Comparison of ENCODE assay signal across 37 mouse cellular contexts in genomic region chr2:132902056-132902455, GRCm38 (mm10). TPM values are rescaled to one million over a fixed set of nuclear protein-coding genes. Genes with fewer than 3 reads are reported as not detected.
DNase-seq lines count a peak whose midpoint lies in the region; ATAC-seq and TF ChIP-seq lines count a peak whose summit lies in the region.
"Had no signal": no experiment of that assay in that cellular context is flagged by ENCODE, and none has a peak within 500 bp of the region (broad histone marks: within the 10 kb centered on the region; RNA-seq: fewer than 3 reads in every experiment).

No protein-coding gene starts in this region.

- H3K9ac ChIP-seq in hindbrain, embryonic 13.5 days, result no peak overlapping the region
- no peak overlapping the region for H3K9ac ChIP-seq in hindbrain, embryonic 14.5 days
- H3K9ac ChIP-seq in neural tube, embryonic 13.5 days, result no peak overlapping the region
- H3K9ac ChIP-seq in midbrain, embryonic 15.5 days, result no peak overlapping the region
- H3K9ac ChIP-seq: embryonic facial prominence, embryonic 13.5 days; forebrain, embryonic 15.5 days; limb, embryonic 15.5 days; liver, embryonic 13.5 days had no signal

- no peak for TF ChIP-seq POLR2A in brain, embryonic 14.5 days (IDR thresholded peaks at IDR 0.05; ENCODE audit: borderline replicate concordance, extremely low read depth, insufficient read depth, insufficient read length, poor library complexity, severe bottlenecking)

- H3K4me3 ChIP-seq in hindbrain, embryonic 13.5 days, result no peak overlapping the region
- no peak overlapping the region for H3K4me3 ChIP-seq in hindbrain, embryonic 14.5 days (replicated peaks; ENCODE audit: low read length)
- H3K4me3 ChIP-seq in neural tube, embryonic 13.5 days, result no peak overlapping the region
- H3K4me3 ChIP-seq in midbrain, embryonic 15.5 days, result no peak overlapping the region
- H3K4me3 ChIP-seq: embryonic facial prominence, embryonic 13.5 days; forebrain, embryonic 10.5 days; forebrain, embryonic 15.5 days; limb, embryonic 10.5 days; limb, embryonic 15.5 days; liver, embryonic 13.5 days had no signal

- ATAC-seq in hindbrain, embryonic 13.5 days (ENCODE audit: low FRiP score), result peak; percentile 61; the same call in 1 of the 2 replicates
- no peak for ATAC-seq in hindbrain, embryonic 14.5 days (ENCODE audit: low FRiP score)
- ATAC-seq in neural tube, embryonic 13.5 days (ENCODE audit: low read depth), result peak; percentile 43; the same call in 1 of the 2 replicates
- ATAC-seq in midbrain, embryonic 15.5 days (replicated peaks), result peak; percentile 48; the same call in 1 of the 2 replicates
- ATAC-seq: activated CD4-positive, CD25-positive, alpha-beta regulatory T cell, adult 4 months; forebrain, embryonic 15.5 days; intestine, postnatal 0 days had no signal

- TF ChIP-seq CTCF in brain, embryonic 14.5 days (IDR thresholded peaks at IDR 0.05; ENCODE audit: borderline replicate concordance, extremely low read depth, insufficient read depth, insufficient read length), result no peak

- no peaks in the 10 kb centered on the region; the same call in 1 of the 2 replicates for H3K4me1 ChIP-seq in hindbrain, embryonic 13.5 days (replicated peaks)
- no peaks in the 10 kb centered on the region for H3K4me1 ChIP-seq in hindbrain, embryonic 14.5 days (replicated peaks; ENCODE audit: control insufficient read depth, insufficient read depth, low read length)
- 0 out of 2 replicates have a peak, but pooled peaks cover 4% of the 10 kb centered on the region for H3K4me1 ChIP-seq in neural tube, embryonic 13.5 days (replicated peaks)
- no peaks in the 10 kb centered on the region for H3K4me1 ChIP-seq in midbrain, embryonic 15.5 days
- H3K4me1 ChIP-seq: embryonic facial prominence, embryonic 13.5 days; forebrain, embryonic 10.5 days; forebrain, embryonic 15.5 days; limb, embryonic 10.5 days; limb, embryonic 15.5 days; liver, embryonic 13.5 days had no signal

- no peaks in the 10 kb centered on the region for H3K36me3 ChIP-seq in hindbrain, embryonic 13.5 days
- no peaks in the 10 kb centered on the region for H3K36me3 ChIP-seq in hindbrain, embryonic 14.5 days (replicated peaks; ENCODE audit: control insufficient read depth, insufficient read depth)
- H3K36me3 ChIP-seq in neural tube, embryonic 13.5 days, result no peaks in the 10 kb centered on the region
- H3K36me3 ChIP-seq in midbrain, embryonic 15.5 days (replicated peaks), result no peaks in the 10 kb centered on the region
- H3K36me3 ChIP-seq: embryonic facial prominence, embryonic 13.5 days; forebrain, embryonic 10.5 days; forebrain, embryonic 15.5 days; limb, embryonic 10.5 days; limb, embryonic 15.5 days; liver, embryonic 13.5 days had no signal

- WGBS in hindbrain, embryonic 13.5 days, result 67% methylated on average over 3 of the region's 4 CpGs
- WGBS in hindbrain, embryonic 14.5 days, result 54% methylated on average over 4 of the region's 4 CpGs
- WGBS in neural tube, embryonic 13.5 days, result 53% methylated on average over 3 of the region's 4 CpGs
- WGBS in midbrain, embryonic 15.5 days, result 59% methylated on average over 4 of the region's 4 CpGs

- H3K4me2 ChIP-seq in hindbrain, embryonic 13.5 days, result no peak overlapping the region
- H3K4me2 ChIP-seq in hindbrain, embryonic 14.5 days (replicated peaks), result no peak overlapping the region
- H3K4me2 ChIP-seq in neural tube, embryonic 13.5 days, result no peak overlapping the region
- H3K4me2 ChIP-seq in midbrain, embryonic 15.5 days, result no peak overlapping the region
- H3K4me2 ChIP-seq: embryonic facial prominence, embryonic 13.5 days; forebrain, embryonic 15.5 days; heart, embryonic 11.5 days; limb, embryonic 15.5 days; liver, embryonic 13.5 days had no signal

- DNase-seq in hindbrain, embryonic 14.5 days (ENCODE audit: low spot score), result no peak
- DNase-seq in neural tube, embryonic 10.5 days (ENCODE audit: extremely low spot score, low spot score), result no peak
- peak; percentile 30 for DNase-seq in brain, embryonic 14.5 days (ENCODE audit: low read depth)
- DNase-seq in gastrocnemius, adult 8-10 months (ENCODE audit: low spot score in 2 of 2), result no peak
- DNase-seq in urinary bladder, postnatal 10 days (ENCODE audit: low spot score), result no peak
- DNase-seq: B cell, adult 2 months; cerebellum, adult 2 months; cerebellum, postnatal 36 days; gastrocnemius, postnatal 36 days; heart, postnatal 36 days; kidney, adult 9 months; kidney, postnatal 10 days; layer of hippocampus, postnatal 36 days; liver, embryonic 13.5 days; lung, adult 18-20 months; lung, postnatal 10 days; right cerebral cortex, postnatal 4 days; thymus, postnatal 4 days had no signal

- no peak overlapping the region for H3K27ac ChIP-seq in hindbrain, embryonic 13.5 days
- no peak overlapping the region for H3K27ac ChIP-seq in hindbrain, embryonic 14.5 days
- H3K27ac ChIP-seq in neural tube, embryonic 13.5 days (replicated peaks), result no peak overlapping the region
- no peak overlapping the region for H3K27ac ChIP-seq in midbrain, embryonic 15.5 days
- H3K27ac ChIP-seq: embryonic facial prominence, embryonic 13.5 days; forebrain, embryonic 10.5 days; forebrain, embryonic 15.5 days; limb, embryonic 10.5 days; limb, embryonic 15.5 days; liver, embryonic 13.5 days; macrophage; stomach, postnatal 0 days had no signal

- no peaks in the 10 kb centered on the region for H3K9me3 ChIP-seq in hindbrain, embryonic 13.5 days
- H3K9me3 ChIP-seq in hindbrain, embryonic 14.5 days (ENCODE audit: control insufficient read depth, low read length), result no peaks in the 10 kb centered on the region
- H3K9me3 ChIP-seq in neural tube, embryonic 13.5 days, result no peaks in the 10 kb centered on the region
- no peaks in the 10 kb centered on the region for H3K9me3 ChIP-seq in midbrain, embryonic 15.5 days
- H3K9me3 ChIP-seq: embryonic facial prominence, embryonic 13.5 days; forebrain, embryonic 10.5 days; forebrain, embryonic 15.5 days; limb, embryonic 10.5 days; limb, embryonic 15.5 days; liver, embryonic 13.5 days had no signal

- H3K27me3 ChIP-seq in hindbrain, embryonic 13.5 days, result no peaks in the 10 kb centered on the region
- no peaks in the 10 kb centered on the region for H3K27me3 ChIP-seq in hindbrain, embryonic 14.5 days (ENCODE audit: control insufficient read depth, insufficient read depth, low read length)
- no peaks in the 10 kb centered on the region for H3K27me3 ChIP-seq in neural tube, embryonic 13.5 days
- H3K27me3 ChIP-seq in midbrain, embryonic 15.5 days (replicated peaks), result no peaks in the 10 kb centered on the region
- H3K27me3 ChIP-seq: embryonic facial prominence, embryonic 13.5 days; forebrain, embryonic 15.5 days; limb, embryonic 15.5 days; liver, embryonic 13.5 days had no signal

RNA-seq across cellular contexts. Expression of gene Lrrn4, which starts 21.4 kb away (rescaled TPM):
- polyA plus RNA-seq in hindbrain, embryonic 13.5 days (2015; fragmentation: Nextera tagmentation; extraction: Ambion mirVana), result 0.10 TPM in 1 of 2 replicates, not detected in the other
- 0.39 and 0.51 TPM in 2 replicates for polyA plus RNA-seq in hindbrain, embryonic 14.5 days (2014; fragmentation: Nextera tagmentation; extraction: Ambion mirVana)
- 0.11 and 0.21 TPM in 2 replicates for polyA plus RNA-seq in neural tube, embryonic 13.5 days (2015; fragmentation: Nextera tagmentation; extraction: Ambion mirVana)
- polyA plus RNA-seq in brain, embryonic 14.5 days (2012; rRNA removed), result 0.11 and 0.21 TPM in 2 replicates
- 0.40 and 0.46 TPM in 2 replicates for polyA plus RNA-seq in midbrain, embryonic 15.5 days (2015; fragmentation: Nextera tagmentation; extraction: Ambion mirVana)
- total RNA-seq in gastrocnemius, adult 8-10 months (2022), result not detected
- total RNA-seq: gastrocnemius, adult 18-20 months; megakaryocyte-erythroid progenitor cell, adult 5-6 weeks had no signal
- polyA plus RNA-seq: macrophage had no signal

RNA-seq across cellular contexts. Expression of gene Fermt1, which starts 43.6 kb away (rescaled TPM):
- polyA plus RNA-seq in hindbrain, embryonic 13.5 days (2015; fragmentation: Nextera tagmentation; extraction: Ambion mirVana), result 0.66 TPM in 1 of 2 replicates, not detected in the other
- not detected in 2 replicates for polyA plus RNA-seq in hindbrain, embryonic 14.5 days (2014; fragmentation: Nextera tagmentation; extraction: Ambion mirVana)
- polyA plus RNA-seq in neural tube, embryonic 13.5 days (2015; fragmentation: Nextera tagmentation; extraction: Ambion mirVana), result 0.65 TPM in 1 of 2 replicates, not detected in the other
- 0.18 and 0.36 TPM in 2 replicates for polyA plus RNA-seq in brain, embryonic 14.5 days (2012; rRNA removed)
- polyA plus RNA-seq in midbrain, embryonic 15.5 days (2015; fragmentation: Nextera tagmentation; extraction: Ambion mirVana), result not detected in 2 replicates
- total RNA-seq in gastrocnemius, adult 8-10 months (2022), result under 1 TPM in 1 of 4 experiments, not detected in 3; 0.05 TPM
- total RNA-seq: adrenal gland, adult 8-10 months; gastrocnemius, adult 18-20 months; gastrocnemius, postnatal 36 days; heart, adult 18-20 months; heart, postnatal 36 days; megakaryocyte-erythroid progenitor cell, adult 5-6 weeks; neutrophil, adult 5-6 weeks had no signal
- polyA plus RNA-seq: activated CD4-positive, CD25-positive, alpha-beta regulatory T cell, adult 4 months; cerebellum, adult 2 months; forebrain, embryonic 15.5 days; frontal cortex, adult 2 months; macrophage had no signal

RNA-seq across cellular contexts. Expression of gene Crls1, which starts 55.6 kb away (rescaled TPM):
- polyA plus RNA-seq in hindbrain, embryonic 13.5 days (2015; fragmentation: Nextera tagmentation; extraction: Ambion mirVana), result 9.2 and 9.3 TPM in 2 replicates
- 19.0 and 19.1 TPM in 2 replicates for polyA plus RNA-seq in hindbrain, embryonic 14.5 days (2014; fragmentation: Nextera tagmentation; extraction: Ambion mirVana)
- polyA plus RNA-seq in neural tube, embryonic 13.5 days (2015; fragmentation: Nextera tagmentation; extraction: Ambion mirVana), result 20.8 and 21.8 TPM in 2 replicates
- polyA plus RNA-seq in brain, embryonic 14.5 days (2012; rRNA removed), result 27.0 and 35.7 TPM in 2 replicates
- polyA plus RNA-seq in midbrain, embryonic 15.5 days (2015; fragmentation: Nextera tagmentation; extraction: Ambion mirVana), result 14.7 and 18.0 TPM in 2 replicates
- total RNA-seq in gastrocnemius, adult 8-10 months (2022), result 10 to 100 TPM; 13.1 to 16.0 (median 14.2) TPM
